Comparison of ENCODE assay signal across 11 mouse cellular contexts in genomic region chr1:64060699-64061454, GRCm38 (mm10).
DNase-seq lines count a peak whose midpoint lies in the region; ATAC-seq and TF ChIP-seq lines count a peak whose summit lies in the region.
"Had no signal": no experiment of that assay in that cellular context is flagged by ENCODE, and none has a peak within 500 bp of the region (broad histone marks: within the 10 kb centered on the region; RNA-seq: fewer than 3 reads in every experiment).

No protein-coding gene starts in this region.

- peak overlapping the region; percentile 63 for H3K9ac ChIP-seq in hindbrain, embryonic 13.5 days
- no peak overlapping the region for H3K9ac ChIP-seq in neural tube, embryonic 15.5 days (replicated peaks)
- H3K9ac ChIP-seq: lung, embryonic 15.5 days; stomach, embryonic 15.5 days had no signal

- TF ChIP-seq CTCF in gastrocnemius, adult 2 months (IDR thresholded peaks at IDR 0.05) = no peak

- H3K27me3 ChIP-seq in hindbrain, embryonic 13.5 days = no peaks in the 10 kb centered on the region
- no peaks in the 10 kb centered on the region for H3K27me3 ChIP-seq in neural tube, embryonic 15.5 days (replicated peaks)
- H3K27me3 ChIP-seq: lung, embryonic 15.5 days; stomach, embryonic 15.5 days had no signal

- WGBS in hindbrain, embryonic 13.5 days = 25% methylated on average over 9 of the region's 9 CpGs
- WGBS in neural tube, embryonic 15.5 days = 24% methylated on average over 9 of the region's 9 CpGs

- DNase-seq in gastrocnemius, adult 2 months = no peak
- DNase-seq in gastrocnemius, postnatal 25 days = no peak
- peak; percentile 11 for DNase-seq in left cerebral cortex, postnatal 4 days
- no peak for DNase-seq in left cerebral cortex, postnatal 25 days (ENCODE audit: low spot score in 2 of 2)
- no peak for DNase-seq in gastrocnemius, postnatal 36 days
- DNase-seq in frontal cortex, adult 2 months (ENCODE audit: extremely low spot score in 1 of 2, low spot score in 1 of 2) = no peak
- DNase-seq: gastrocnemius, postnatal 10 days had no signal

- H3K36me3 ChIP-seq in hindbrain, embryonic 13.5 days = peaks cover 4% of the 10 kb centered on the region; the same call in 1 of the 2 replicates
- H3K36me3 ChIP-seq in neural tube, embryonic 15.5 days = no peaks in the 10 kb centered on the region
- H3K36me3 ChIP-seq: lung, embryonic 15.5 days; stomach, embryonic 15.5 days had no signal

- peak overlapping the region; percentile 6; the same call in 1 of the 2 replicates for H3K4me3 ChIP-seq in gastrocnemius, adult 2 months
- no peak overlapping the region for H3K4me3 ChIP-seq in hindbrain, embryonic 13.5 days
- no peak overlapping the region for H3K4me3 ChIP-seq in neural tube, embryonic 15.5 days (replicated peaks)
- H3K4me3 ChIP-seq: lung, embryonic 15.5 days; stomach, embryonic 15.5 days had no signal

- H3K27ac ChIP-seq in gastrocnemius, adult 2 months = peak overlapping the region; percentile 55
- H3K27ac ChIP-seq in hindbrain, embryonic 13.5 days = peak overlapping the region; percentile 96
- peak overlapping the region; percentile 79 for H3K27ac ChIP-seq in neural tube, embryonic 15.5 days (replicated peaks)
- H3K27ac ChIP-seq: lung, embryonic 15.5 days; stomach, embryonic 15.5 days had no signal

- peak; percentile 66 for ATAC-seq in hindbrain, embryonic 13.5 days (ENCODE audit: low FRiP score)
- peak; percentile 68 for ATAC-seq in neural tube, embryonic 15.5 days (ENCODE audit: low FRiP score)

- intact Hi-C loops in gastrocnemius, adult 2 months (cut with DNase I) = no loop called here
- intact Hi-C loops in left cerebral cortex, postnatal 4 days (cut with DNase I) = no loop called here
- intact Hi-C loops in left cerebral cortex, postnatal 25 days (cut with DNase I) = no loop called here
- intact Hi-C loops in gastrocnemius, postnatal 36 days (cut with DNase I) = no loop called here

- H3K4me1 ChIP-seq in hindbrain, embryonic 13.5 days (replicated peaks) = peaks cover 89% of the 10 kb centered on the region
- H3K4me1 ChIP-seq in neural tube, embryonic 15.5 days = peaks cover 63% of the 10 kb centered on the region

- no peaks in the 10 kb centered on the region for H3K9me3 ChIP-seq in hindbrain, embryonic 13.5 days
- H3K9me3 ChIP-seq in neural tube, embryonic 15.5 days (replicated peaks) = no peaks in the 10 kb centered on the region
- H3K9me3 ChIP-seq: lung, embryonic 15.5 days; stomach, embryonic 15.5 days had no signal

- H3K4me2 ChIP-seq in hindbrain, embryonic 13.5 days = peak overlapping the region; percentile 31
- H3K4me2 ChIP-seq in neural tube, embryonic 15.5 days = peak overlapping the region; percentile 32
- H3K4me2 ChIP-seq: lung, embryonic 15.5 days; stomach, embryonic 15.5 days had no signal
